Mouse (Mus musculus): Measurements from ENCODE around the gene Kif28. TPM values are rescaled to one million over a fixed set of nuclear protein-coding genes. Genes with fewer than 3 reads are reported as not detected.
"Not testable (repeated sequence)": the region's sequence is repeated elsewhere in the genome, so short reads cannot be mapped to it uniquely, and the experiment has no call there.

Kif28 gene
- polyA plus RNA-seq, 1 experiment from 2014 or later = not detected

- Histone ChIP-seq H3K4me3 (no peak overlapping the region), H3K9me3 (no peaks in the 10 kb centered on the region), H3K27ac (replicated peaks) (no peak overlapping the region), H3K36me3 (peaks cover 24% of the 10 kb centered on the region), H3K27me3 (no peaks in the 10 kb centered on the region), H3K9ac (replicated peaks) (no peak overlapping the region), H3K4me1 (no peaks in the 10 kb centered on the region), H3K4me2 (replicated peaks) (no peak overlapping the region)
- WGBS = 39% methylated on average over 6 of the region's 6 CpGs
- no peak for ATAC-seq (replicated peaks)
These were observed 55.6 kb downstream of the Kif28 start for GRCm38 (mm10) chr1:179689479-179689878.

GRCm38 (mm10) chr1:179688914-179689313, 56.2 kb downstream of the Kif28 start:
- peaks cover 27% of the 10 kb centered on the region for H3K36me3 ChIP-seq
- no peaks in the 10 kb centered on the region for H3K4me1 ChIP-seq
- no peak overlapping the region for H3K4me3 ChIP-seq
- H3K9me3 ChIP-seq = no peaks in the 10 kb centered on the region
- WGBS = 69% methylated on average over 5 of the region's 5 CpGs
- H3K27ac ChIP-seq (replicated peaks) = no peak overlapping the region
- no peaks in the 10 kb centered on the region for H3K27me3 ChIP-seq
- H3K4me2 ChIP-seq (replicated peaks) = no peak overlapping the region
- ATAC-seq (replicated peaks) = no peak
- no peak overlapping the region for H3K9ac ChIP-seq (replicated peaks)

DNA sequence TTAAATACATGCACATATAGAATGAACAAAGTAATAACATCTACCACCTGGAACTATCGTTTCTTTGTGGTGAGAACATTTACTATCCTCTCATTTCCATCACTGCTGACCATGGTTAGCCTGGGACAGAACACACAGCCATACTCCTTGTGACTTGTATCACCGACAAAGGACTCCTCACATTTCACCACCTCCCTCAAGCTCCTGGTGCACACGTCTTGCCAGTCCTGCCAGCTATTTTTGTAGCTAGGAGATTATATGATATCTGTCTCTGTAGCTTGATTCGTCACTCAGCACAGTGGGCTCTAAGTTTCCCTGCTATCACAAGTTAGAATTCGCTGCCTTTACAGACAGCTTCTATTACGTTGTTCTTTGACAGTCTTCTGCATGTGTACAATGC, 56.7 kb downstream of the Kif28 start:
- WGBS = 92% methylated on average over 6 of the region's 6 CpGs
- H3K36me3 ChIP-seq = peaks cover 32% of the 10 kb centered on the region

DNA sequence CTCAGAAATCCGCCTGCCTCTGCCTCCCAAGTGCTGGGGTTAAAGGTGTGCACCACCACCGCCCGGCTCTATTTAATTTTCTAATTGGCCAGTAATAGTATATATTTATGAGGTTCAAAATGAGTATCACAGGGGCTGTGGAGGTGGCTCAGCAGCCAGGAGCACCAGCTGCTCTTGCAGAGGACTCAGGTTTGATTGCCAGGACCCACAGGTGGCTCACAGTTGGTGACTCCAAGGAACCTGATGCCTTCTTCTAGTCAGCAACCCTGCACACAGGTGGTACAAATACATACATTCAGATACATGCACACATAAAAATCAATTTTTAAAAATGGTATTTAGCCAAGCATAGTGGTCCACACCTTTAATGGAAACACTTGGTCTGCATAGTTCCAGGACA, 57.1 kb downstream of the Kif28 start:
- 92% methylated on average over 3 of the region's 3 CpGs for WGBS
- H3K36me3 ChIP-seq = peaks cover 34% of the 10 kb centered on the region
- no peak for ATAC-seq (replicated peaks)
- no peak overlapping the region for H3K4me2 ChIP-seq (replicated peaks)
- no peaks in the 10 kb centered on the region for H3K4me1 ChIP-seq
- H3K27me3 ChIP-seq = no peaks in the 10 kb centered on the region
- H3K4me3 ChIP-seq = no peak overlapping the region
- H3K9me3 ChIP-seq = no peaks in the 10 kb centered on the region
- H3K9ac ChIP-seq (replicated peaks) = no peak overlapping the region
- H3K27ac ChIP-seq (replicated peaks) = no peak overlapping the region

More for the DNA sequence above, 56.7 kb downstream of the Kif28 start:
- Histone ChIP-seq H3K4me2 (replicated peaks) (no peak overlapping the region), H3K9ac (replicated peaks) (no peak overlapping the region), H3K9me3 (no peaks in the 10 kb centered on the region), H3K27me3 (no peaks in the 10 kb centered on the region), H3K4me1 (no peaks in the 10 kb centered on the region), H3K4me3 (no peak overlapping the region), H3K27ac (replicated peaks) (no peak overlapping the region)
- no peak for ATAC-seq (replicated peaks)

GRCm38 (mm10) chr1:179687305-179687704, 57.8 kb downstream of the Kif28 start:
- H3K36me3 ChIP-seq = peaks cover 39% of the 10 kb centered on the region
- H3K9ac ChIP-seq (replicated peaks) = no peak overlapping the region
- no peaks in the 10 kb centered on the region for H3K4me1 ChIP-seq
- 91% methylated on average over 1 of the region's 1 CpGs for WGBS
- no peak overlapping the region for H3K4me2 ChIP-seq (replicated peaks)
- no peaks in the 10 kb centered on the region for H3K27me3 ChIP-seq
- no peaks in the 10 kb centered on the region for H3K9me3 ChIP-seq
- no peak overlapping the region for H3K27ac ChIP-seq (replicated peaks)
- no peak overlapping the region for H3K4me3 ChIP-seq
- ATAC-seq (replicated peaks) = no peak

DNA sequence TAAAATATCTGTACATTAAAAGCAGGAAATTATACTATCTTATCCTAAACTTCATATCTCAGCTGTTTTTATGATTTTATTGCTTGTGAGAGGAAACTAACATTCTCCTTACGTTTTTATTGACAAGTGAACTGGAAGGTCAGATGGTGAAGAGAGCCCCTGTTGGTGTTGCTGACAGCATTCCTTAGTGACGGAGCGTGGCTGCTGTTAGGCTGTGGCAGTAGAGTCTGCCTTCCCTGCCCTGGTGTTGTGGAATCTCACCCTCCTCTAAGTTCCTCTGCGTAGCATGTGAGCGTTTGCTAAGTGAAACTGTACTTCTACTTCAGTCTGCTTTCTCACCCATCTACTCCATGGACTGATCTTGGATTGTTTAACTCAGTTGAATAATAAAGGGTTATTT, 58.3 kb downstream of the Kif28 start:
- Histone ChIP-seq H3K4me3 (no peak overlapping the region), H3K4me1 (no peaks in the 10 kb centered on the region), H3K4me2 (replicated peaks) (no peak overlapping the region), H3K9me3 (no peaks in the 10 kb centered on the region), H3K27me3 (no peaks in the 10 kb centered on the region), H3K36me3 (peaks cover 42% of the 10 kb centered on the region), H3K27ac (replicated peaks) (no peak overlapping the region), H3K9ac (replicated peaks) (no peak overlapping the region)
- no peak for ATAC-seq (replicated peaks)
- 91% methylated on average over 5 of the region's 5 CpGs for WGBS

GRCm38 (mm10) chr1:179686348-179686747, 58.7 kb downstream of the Kif28 start:
- H3K36me3 ChIP-seq = peaks cover 46% of the 10 kb centered on the region

DNA sequence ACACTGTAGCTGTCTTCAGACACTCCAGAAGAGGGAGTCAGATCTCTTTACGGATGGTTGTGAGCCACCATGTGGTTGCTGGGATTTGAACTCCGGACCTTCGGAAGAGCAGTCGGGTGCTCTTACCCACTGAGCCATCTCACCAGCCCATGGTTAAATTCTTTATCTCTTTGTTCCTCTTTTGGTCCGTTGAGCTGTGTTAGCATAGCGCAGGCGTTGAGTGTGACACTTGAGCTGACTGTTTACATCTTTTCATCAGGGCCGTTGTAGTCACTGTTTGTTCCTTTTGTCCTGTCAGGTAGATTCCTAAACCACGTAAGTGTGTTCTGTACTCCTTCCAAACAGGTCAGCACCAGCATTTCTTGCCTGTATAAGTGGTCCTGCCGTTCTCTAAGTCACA, 62.3 kb downstream of the Kif28 start:
- H3K4me2 ChIP-seq (replicated peaks); H3K27ac ChIP-seq (replicated peaks); H3K4me3 ChIP-seq; ATAC-seq (replicated peaks); H3K4me1 ChIP-seq; H3K9me3 ChIP-seq; H3K9ac ChIP-seq (replicated peaks); H3K27me3 ChIP-seq: not testable (repeated sequence)
- peaks cover 70% of the 10 kb centered on the region for H3K36me3 ChIP-seq
- WGBS = 87% methylated on average over 10 of the region's 10 CpGs

More at GRCm38 (mm10) chr1:179686348-179686747, 58.7 kb downstream of the Kif28 start:
- H3K9ac ChIP-seq (replicated peaks) = no peak overlapping the region
- ATAC-seq (replicated peaks) = no peak
- no peak overlapping the region for H3K4me2 ChIP-seq (replicated peaks)
- no peaks in the 10 kb centered on the region for H3K4me1 ChIP-seq
- WGBS = 94% methylated on average over 6 of the region's 6 CpGs
- no peak overlapping the region for H3K27ac ChIP-seq (replicated peaks)
- H3K4me3 ChIP-seq = no peak overlapping the region
- H3K9me3 ChIP-seq = no peaks in the 10 kb centered on the region
- H3K27me3 ChIP-seq = no peaks in the 10 kb centered on the region

DNA sequence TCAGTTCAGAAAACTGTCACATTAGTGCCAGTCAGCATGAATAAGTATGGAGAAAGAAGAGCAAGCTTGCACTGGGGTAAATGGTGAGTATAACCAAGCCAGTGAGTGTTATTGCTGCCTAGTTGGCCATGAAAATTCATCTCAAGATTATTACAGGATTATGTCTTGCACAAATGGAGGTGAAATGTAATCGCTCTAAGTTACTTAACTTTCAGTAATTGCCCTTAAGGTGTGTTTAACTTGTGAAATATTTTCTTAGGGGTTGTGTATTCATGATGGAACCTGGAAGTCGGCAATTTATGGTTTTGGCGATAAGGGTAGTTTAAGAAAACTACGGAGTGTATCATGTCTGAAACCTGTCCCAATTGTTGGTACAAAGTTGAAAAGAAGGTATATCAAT, 65.7 kb downstream of the Kif28 start:
- Histone ChIP-seq H3K4me2 (replicated peaks) (no peak overlapping the region), H3K4me1 (no peaks in the 10 kb centered on the region), H3K36me3 (peaks cover 55% of the 10 kb centered on the region), H3K9me3 (no peaks in the 10 kb centered on the region), H3K27ac (replicated peaks) (no peak overlapping the region), H3K9ac (replicated peaks) (no peak overlapping the region), H3K4me3 (no peak overlapping the region), H3K27me3 (no peaks in the 10 kb centered on the region)
- WGBS = 96% methylated on average over 4 of the region's 4 CpGs
- no peak for ATAC-seq (replicated peaks)

GRCm38 (mm10) chr1:179677031-179677430, 68.0 kb downstream of the Kif28 start:
- Histone ChIP-seq H3K9me3 (no peaks in the 10 kb centered on the region), H3K4me1 (no peaks in the 10 kb centered on the region), H3K4me2 (replicated peaks) (no peak overlapping the region), H3K36me3 (peaks cover 47% of the 10 kb centered on the region), H3K27ac (replicated peaks) (no peak overlapping the region), H3K4me3 (no peak overlapping the region), H3K27me3 (no peaks in the 10 kb centered on the region), H3K9ac (replicated peaks) (no peak overlapping the region)
- WGBS = 95% methylated on average over 2 of the region's 2 CpGs
- ATAC-seq (replicated peaks) = no peak

DNA sequence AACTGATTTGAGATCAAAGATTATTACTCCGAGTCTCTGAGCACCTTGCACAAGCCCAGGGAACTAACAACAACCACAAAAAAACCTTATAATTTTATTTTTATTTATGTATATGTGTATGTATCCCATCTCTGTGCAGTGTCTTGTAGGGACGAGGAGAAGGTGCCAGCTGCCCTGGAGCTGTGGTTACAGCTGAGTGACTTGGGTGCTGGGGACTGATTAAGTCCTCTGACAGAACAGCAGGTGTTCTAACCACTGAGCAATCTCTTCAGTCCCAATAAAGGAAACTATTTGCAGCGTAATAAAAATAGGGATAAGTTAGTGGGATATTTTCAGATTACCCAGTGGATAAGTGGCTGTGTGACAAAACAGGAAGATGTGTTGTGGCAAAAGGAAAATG, 70.7 kb downstream of the Kif28 start:
- no peak overlapping the region for H3K27ac ChIP-seq (replicated peaks)
- peaks cover 1% of the 10 kb centered on the region for H3K4me1 ChIP-seq
- H3K27me3 ChIP-seq = no peaks in the 10 kb centered on the region
- H3K36me3 ChIP-seq = peaks cover 27% of the 10 kb centered on the region
- H3K4me2 ChIP-seq (replicated peaks) = no peak overlapping the region
- H3K9ac ChIP-seq (replicated peaks) = no peak overlapping the region
- H3K9me3 ChIP-seq = no peaks in the 10 kb centered on the region
- WGBS = 90% methylated on average over 3 of the region's 3 CpGs
- no peak overlapping the region for H3K4me3 ChIP-seq
- ATAC-seq (replicated peaks) = no peak

GRCm38 (mm10) chr1:179668836-179669537, 76.1 kb downstream of the Kif28 start:
- Histone ChIP-seq H3K4me1 (peaks cover 13% of the 10 kb centered on the region), H3K4me3 (peak overlapping the region; percentile 88), H3K9ac (replicated peaks) (peak overlapping the region; percentile 71), H3K27ac (replicated peaks) (peak overlapping the region; percentile 77), H3K4me2 (replicated peaks) (peak overlapping the region; percentile 59), H3K36me3 (peaks cover 4% of the 10 kb centered on the region; the same call in 1 of the 2 replicates), H3K27me3 (no peaks in the 10 kb centered on the region), H3K9me3 (no peaks in the 10 kb centered on the region)
- ATAC-seq (replicated peaks) = 0 out of 2 replicates have a peak, but pooled peaks have one; percentile 19
- WGBS = 15% methylated on average over 12 of the region's 12 CpGs
